In genomic region chr17:84620076-84620475, GRCm38 (mm10) we compare ENCODE assay signal across 22 mouse cellular contexts. TPM values are rescaled to one million over a fixed set of nuclear protein-coding genes. Genes with fewer than 3 reads are reported as not detected.
DNase-seq lines count a peak whose midpoint lies in the region; ATAC-seq and TF ChIP-seq lines count a peak whose summit lies in the region.
"Had no signal": no experiment of that assay in that cellular context is flagged by ENCODE, and none has a peak within 500 bp of the region (broad histone marks: within the 10 kb centered on the region; RNA-seq: fewer than 3 reads in every experiment).

No protein-coding gene starts in this region.

- H3K36me3 ChIP-seq in lung, embryonic 14.5 days (ENCODE audit: insufficient read depth) = peaks cover 11% of the 10 kb centered on the region; the same call in 1 of the 2 replicates
- no peaks in the 10 kb centered on the region for H3K36me3 ChIP-seq in small intestine, adult 2 months (ENCODE audit: control insufficient read depth, insufficient read depth, low read length)
- H3K36me3 ChIP-seq in kidney, embryonic 14.5 days (ENCODE audit: control insufficient read depth, insufficient read depth, low read length) = peaks cover 14% of the 10 kb centered on the region; the same call in 1 of the 2 replicates
- H3K36me3 ChIP-seq: heart, embryonic 12.5 days; hindbrain, embryonic 15.5 days; neural tube, embryonic 12.5 days had no signal

- 0 out of 2 replicates have a peak, but pooled peaks cover 2% of the 10 kb centered on the region for H3K4me1 ChIP-seq in lung, embryonic 14.5 days (ENCODE audit: insufficient read depth)
- no peaks in the 10 kb centered on the region for H3K4me1 ChIP-seq in small intestine, adult 2 months (ENCODE audit: control insufficient read depth, insufficient read depth, insufficient read length, low read length)
- no peaks in the 10 kb centered on the region for H3K4me1 ChIP-seq in kidney, embryonic 14.5 days (ENCODE audit: control insufficient read depth, insufficient read depth, low read length)
- H3K4me1 ChIP-seq: heart, embryonic 12.5 days; hindbrain, embryonic 15.5 days; neural tube, embryonic 12.5 days had no signal

- 0 out of 2 replicates have a peak overlapping the region, but pooled peaks have one; percentile 14 for H3K27ac ChIP-seq in lung, embryonic 14.5 days (ENCODE audit: low read depth)
- 0 out of 2 replicates have a peak overlapping the region, but pooled peaks have one; percentile 2 for H3K27ac ChIP-seq in small intestine, adult 2 months (ENCODE audit: insufficient read depth, low read depth, low read length)
- no peak overlapping the region for H3K27ac ChIP-seq in kidney, embryonic 14.5 days (ENCODE audit: low read depth, low read length)
- H3K27ac ChIP-seq: hindbrain, embryonic 15.5 days; limb, embryonic 13.5 days; neural tube, embryonic 12.5 days had no signal

- TF ChIP-seq POLR2A in small intestine, adult 2 months (IDR thresholded peaks at IDR 0.05; ENCODE audit: low read depth, low read length) = no peak

- no peak overlapping the region for H3K9ac ChIP-seq in lung, embryonic 14.5 days
- no peak overlapping the region for H3K9ac ChIP-seq in kidney, embryonic 14.5 days (ENCODE audit: low read depth, low read length)
- H3K9ac ChIP-seq: heart, embryonic 12.5 days; hindbrain, embryonic 15.5 days; limb, embryonic 13.5 days; neural tube, embryonic 12.5 days had no signal

- no peak for TF ChIP-seq CTCF in lung, embryonic 14.5 days (IDR thresholded peaks at IDR 0.05; ENCODE audit: low read depth)
- no peak for TF ChIP-seq CTCF in small intestine, adult 2 months (IDR thresholded peaks at IDR 0.05; ENCODE audit: extremely low read depth, insufficient read length, insufficient replicate concordance, low read depth, low read length)

- WGBS in lung, embryonic 14.5 days = 60% methylated on average over 3 of the region's 3 CpGs
- WGBS in small intestine, adult 2 months = 78% methylated on average over 3 of the region's 3 CpGs
- WGBS in kidney, embryonic 14.5 days = 88% methylated on average over 3 of the region's 3 CpGs

- ATAC-seq in lung, embryonic 14.5 days (ENCODE audit: insufficient read depth) = peak; percentile 38; the same call in 1 of the 2 replicates
- no peak for ATAC-seq in kidney, embryonic 14.5 days (ENCODE audit: low FRiP score, low TSS enrichment)
- ATAC-seq: CD4-positive, CD25-positive, alpha-beta regulatory T cell, adult 4 months had no signal

- H3K9me3 ChIP-seq in lung, embryonic 14.5 days (ENCODE audit: low read depth, low read length) = no peaks in the 10 kb centered on the region
- H3K9me3 ChIP-seq in kidney, embryonic 14.5 days (ENCODE audit: control insufficient read depth, low read length) = no peaks in the 10 kb centered on the region
- H3K9me3 ChIP-seq: heart, embryonic 12.5 days; hindbrain, embryonic 15.5 days; limb, embryonic 13.5 days; neural tube, embryonic 12.5 days had no signal

- no peaks in the 10 kb centered on the region for H3K27me3 ChIP-seq in lung, embryonic 14.5 days (ENCODE audit: insufficient read depth, low read length)
- H3K27me3 ChIP-seq in small intestine, adult 2 months (ENCODE audit: control insufficient read depth, insufficient read depth, low read length) = no peaks in the 10 kb centered on the region
- H3K27me3 ChIP-seq in kidney, embryonic 14.5 days (ENCODE audit: control insufficient read depth, insufficient read depth, low read length) = no peaks in the 10 kb centered on the region
- H3K27me3 ChIP-seq: heart, embryonic 12.5 days; hindbrain, embryonic 15.5 days; limb, embryonic 13.5 days; neural tube, embryonic 12.5 days had no signal

- peak; percentile 84 for DNase-seq in heart, adult 11 months
- DNase-seq in heart, postnatal 25 days (ENCODE audit: low spot score) = no peak
- DNase-seq in lung, embryonic 14.5 days = peak; percentile 46
- DNase-seq in lung, adult 18-20 months = no peak
- peak; percentile 45 for DNase-seq in NIH3T3 (ENCODE audit: low read depth)
- no peak for DNase-seq in layer of hippocampus, adult 11-12 months (ENCODE audit: low spot score)
- DNase-seq: adrenal gland, postnatal 14 days; cerebellum, adult 11-12 months; cerebellum, postnatal 14 days; heart, postnatal 36 days; kidney, adult 9 months; right cerebral cortex, postnatal 4 days had no signal

- H3K4me3 ChIP-seq in lung, embryonic 14.5 days (ENCODE audit: low read depth, low read length) = no peak overlapping the region
- no peak overlapping the region for H3K4me3 ChIP-seq in small intestine, adult 2 months (ENCODE audit: low read depth, low read length)
- H3K4me3 ChIP-seq in kidney, embryonic 14.5 days (ENCODE audit: low read length) = no peak overlapping the region
- H3K4me3 ChIP-seq: heart, embryonic 12.5 days; hindbrain, embryonic 15.5 days; limb, embryonic 13.5 days; neural tube, embryonic 12.5 days had no signal

- no peak overlapping the region for H3K4me2 ChIP-seq in lung, embryonic 14.5 days
- H3K4me2 ChIP-seq in kidney, embryonic 14.5 days (replicated peaks; ENCODE audit: low read depth, low read length) = no peak overlapping the region
- H3K4me2 ChIP-seq: heart, embryonic 12.5 days; hindbrain, embryonic 15.5 days; limb, embryonic 13.5 days; midbrain, embryonic 11.5 days; neural tube, embryonic 12.5 days had no signal

- intact Hi-C loops in heart, postnatal 25 days (cut with DNase I) = no loop called here

RNA-seq across cellular contexts. Expression of gene Dync2li1, which starts 6.2 kb away (rescaled TPM):
- 1 to 10 TPM; 2.8 to 3.0 TPM for total RNA-seq in heart, postnatal 25 days (2021)
- 33.8 and 36.5 TPM in 2 replicates for polyA plus RNA-seq in lung, embryonic 14.5 days (2014; fragmentation: Nextera tagmentation; extraction: Ambion mirVana)
- 0.06 and 0.24 TPM in 2 replicates for polyA plus RNA-seq in small intestine, adult 2 months (2012; rRNA removed)
- 48.7 and 57.3 TPM in 2 replicates for polyA plus RNA-seq in kidney, embryonic 14.5 days (2014; fragmentation: Nextera tagmentation; extraction: Ambion mirVana)

RNA-seq across cellular contexts. Expression of gene Abcg8, which starts 56.0 kb away (rescaled TPM):
- not detected for total RNA-seq in heart, postnatal 25 days (2021)
- 0.05 and 0.11 TPM in 2 replicates for polyA plus RNA-seq in lung, embryonic 14.5 days (2014; fragmentation: Nextera tagmentation; extraction: Ambion mirVana)
- polyA plus RNA-seq in small intestine, adult 2 months (2012; rRNA removed) = 62.7 and 289 TPM in 2 replicates
- polyA plus RNA-seq in kidney, embryonic 14.5 days (2014; fragmentation: Nextera tagmentation; extraction: Ambion mirVana) = 0.35 and 0.43 TPM in 2 replicates
- total RNA-seq: gastrocnemius, adult 18-20 months; heart, postnatal 36 days; layer of hippocampus, postnatal 10 days had no signal
- polyA plus RNA-seq: CD4-positive, CD25-positive, alpha-beta regulatory T cell, adult 4 months; heart, embryonic 12.5 days; limb, embryonic 13.5 days; midbrain, embryonic 11.5 days; neural tube, embryonic 12.5 days had no signal

Comparison
In these comparisons a context has a peak if more than half of its experiments do, and no peak if none do; other contexts are left out.
1. DNase-seq: peak in heart, adult 11 months (single experiment), lung, embryonic 14.5 days (single experiment) and NIH3T3 (single experiment); none in heart, postnatal 25 days (single experiment), lung, adult 18-20 months (0 of 2) and layer of hippocampus, adult 11-12 months (single experiment).
2. RNA of gene Dync2li1, which starts 6.2 kb away (polyA plus RNA-seq): 48.7 to 57.3 TPM in kidney, embryonic 14.5 days and 33.8 to 36.5 TPM in lung, embryonic 14.5 days; 0.06 to 0.24 TPM in small intestine, adult 2 months; every median in the first group is over 10 times any median in the second.
3. RNA of gene Abcg8, which starts 56.0 kb away (polyA plus RNA-seq): 62.7 to 289 TPM in small intestine, adult 2 months; 0.35 to 0.43 TPM in kidney, embryonic 14.5 days and 0.05 to 0.11 TPM in lung, embryonic 14.5 days; every median in the first group is over 10 times any median in the second.